Mouse (Mus musculus): ENCODE results near the gene Sorl1. TPM values are rescaled to one million over a fixed set of nuclear protein-coding genes. Genes with fewer than 3 reads are reported as not detected.
A peak's percentile ranks its signal among the peaks of the same experiment; 100 is the strongest.

Gene Sorl1
- polyA plus RNA-seq, 2 experiments = 7.9 to 8.2 TPM

- ATAC-seq (ENCODE audit: low FRiP score, low read depth) (no peak), DNase-seq (ENCODE audit: low spot score) (no peak)
- Histone ChIP-seq H3K4me1 (ENCODE audit: control insufficient read depth, insufficient read depth, low read length) (no peaks in the 10 kb centered on the region), H3K4me3 (replicated peaks; ENCODE audit: low read length) (no peak overlapping the region), H3K27ac (replicated peaks; ENCODE audit: low read depth, low read length) (no peak overlapping the region), H3K27me3 (ENCODE audit: control insufficient read depth, insufficient read depth, low read length) (no peaks in the 10 kb centered on the region), H3K4me2 (replicated peaks; ENCODE audit: low read depth, low read length, severe bottlenecking) (no peak overlapping the region), H3K9me3 (ENCODE audit: control insufficient read depth, low read length) (no peaks in the 10 kb centered on the region), H3K9ac (ENCODE audit: low read depth, low read length, severe bottlenecking) (no peak overlapping the region), H3K36me3 (ENCODE audit: control insufficient read depth, insufficient read depth, low read length) (no peaks in the 10 kb centered on the region)
- WGBS = 68% methylated on average over 4 of the region's 4 CpGs
- no peak for TF ChIP-seq POLR2A (IDR thresholded peaks at IDR 0.05; ENCODE audit: borderline replicate concordance, extremely low read depth, insufficient read depth, insufficient read length)
Measured at GRCm38 (mm10) chr9:42072010-42072409, 52.1 kb downstream of the Sorl1 start.

DNA sequence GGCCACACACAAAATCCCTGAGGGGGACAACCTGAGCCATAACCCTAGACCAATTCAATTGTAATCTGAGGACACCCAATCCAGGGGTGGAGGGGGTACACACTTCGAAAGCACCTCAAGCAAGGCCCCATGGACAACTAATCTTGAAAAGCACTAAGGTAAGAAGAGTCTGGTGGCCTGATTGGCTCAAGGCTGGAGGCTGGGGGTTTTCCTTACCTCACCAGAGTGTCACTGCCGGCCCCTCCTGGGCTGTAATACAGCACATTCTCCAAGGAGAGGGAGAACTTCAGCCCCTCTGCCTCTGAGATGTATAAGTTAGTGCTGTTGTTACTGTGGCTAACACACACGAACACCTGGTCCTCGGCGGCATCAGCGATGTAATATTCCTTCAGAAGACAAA lies 53.2 kb downstream of the Sorl1 start:
- H3K4me1 ChIP-seq (ENCODE audit: control insufficient read depth, insufficient read depth, low read length) = no peaks in the 10 kb centered on the region
- DNase-seq (ENCODE audit: low spot score) (no peak), ATAC-seq (ENCODE audit: low FRiP score, low read depth) (no peak)
- WGBS = 80% methylated on average over 6 of the region's 6 CpGs
- no peak overlapping the region for H3K9ac ChIP-seq (ENCODE audit: low read depth, low read length, severe bottlenecking)
- H3K27me3 ChIP-seq (ENCODE audit: control insufficient read depth, insufficient read depth, low read length) = no peaks in the 10 kb centered on the region
- no peak overlapping the region for H3K4me3 ChIP-seq (replicated peaks; ENCODE audit: low read length)
- no peaks in the 10 kb centered on the region for H3K36me3 ChIP-seq (ENCODE audit: control insufficient read depth, insufficient read depth, low read length)
- H3K27ac ChIP-seq (replicated peaks; ENCODE audit: low read depth, low read length) = no peak overlapping the region
- no peaks in the 10 kb centered on the region for H3K9me3 ChIP-seq (ENCODE audit: control insufficient read depth, low read length)
- H3K4me2 ChIP-seq (replicated peaks; ENCODE audit: low read depth, low read length, severe bottlenecking) = no peak overlapping the region
- no peak for TF ChIP-seq POLR2A (IDR thresholded peaks at IDR 0.05; ENCODE audit: borderline replicate concordance, extremely low read depth, insufficient read depth, insufficient read length)

DNA sequence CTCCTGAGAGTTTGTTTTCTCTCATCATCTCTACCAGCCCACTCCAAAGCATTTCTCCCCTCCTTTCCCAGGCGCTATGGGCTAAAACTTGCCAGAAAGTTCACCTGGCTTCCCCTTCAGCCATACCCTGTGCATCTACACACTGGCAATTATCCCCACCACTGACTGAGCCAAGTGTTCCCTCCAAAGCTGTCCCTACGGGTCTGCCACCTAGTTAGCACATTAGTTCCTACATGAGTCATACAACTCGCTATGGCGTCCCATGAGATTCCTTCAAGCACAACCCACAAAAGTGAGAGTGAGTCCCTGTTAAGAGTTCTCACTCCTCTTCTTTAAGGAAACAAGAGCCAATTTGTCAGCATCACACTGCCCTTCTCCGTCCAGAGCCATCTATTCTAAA lies 54.6 kb downstream of the Sorl1 start:
- Histone ChIP-seq H3K36me3 (ENCODE audit: control insufficient read depth, insufficient read depth, low read length) (no peaks in the 10 kb centered on the region), H3K4me1 (ENCODE audit: control insufficient read depth, insufficient read depth, low read length) (no peaks in the 10 kb centered on the region), H3K27ac (replicated peaks; ENCODE audit: low read depth, low read length) (no peak overlapping the region), H3K4me2 (replicated peaks; ENCODE audit: low read depth, low read length, severe bottlenecking) (no peak overlapping the region), H3K27me3 (ENCODE audit: control insufficient read depth, insufficient read depth, low read length) (no peaks in the 10 kb centered on the region), H3K9ac (ENCODE audit: low read depth, low read length, severe bottlenecking) (no peak overlapping the region), H3K4me3 (replicated peaks; ENCODE audit: low read length) (no peak overlapping the region), H3K9me3 (ENCODE audit: control insufficient read depth, low read length) (no peaks in the 10 kb centered on the region)
- no peak for TF ChIP-seq POLR2A (IDR thresholded peaks at IDR 0.05; ENCODE audit: borderline replicate concordance, extremely low read depth, insufficient read depth, insufficient read length)
- DNase-seq (ENCODE audit: low spot score) (no peak), ATAC-seq (ENCODE audit: low FRiP score, low read depth) (no peak)
- 88% methylated on average over 5 of the region's 5 CpGs for WGBS

- WGBS = 69% methylated on average over 9 of the region's 9 CpGs
- Histone ChIP-seq H3K27me3 (ENCODE audit: control insufficient read depth, insufficient read depth, low read length) (no peaks in the 10 kb centered on the region), H3K4me2 (replicated peaks; ENCODE audit: low read depth, low read length, severe bottlenecking) (no peak overlapping the region), H3K4me1 (ENCODE audit: control insufficient read depth, insufficient read depth, low read length) (peaks cover 6% of the 10 kb centered on the region), H3K9me3 (ENCODE audit: control insufficient read depth, low read length) (no peaks in the 10 kb centered on the region), H3K9ac (ENCODE audit: low read depth, low read length, severe bottlenecking) (no peak overlapping the region), H3K4me3 (replicated peaks; ENCODE audit: low read length) (no peak overlapping the region), H3K27ac (replicated peaks; ENCODE audit: low read depth, low read length) (no peak overlapping the region), H3K36me3 (ENCODE audit: control insufficient read depth, insufficient read depth, low read length) (no peaks in the 10 kb centered on the region)
- no peak for TF ChIP-seq POLR2A (IDR thresholded peaks at IDR 0.05; ENCODE audit: borderline replicate concordance, extremely low read depth, insufficient read depth, insufficient read length)
- no peak for ATAC-seq (ENCODE audit: low FRiP score, low read depth)
- DNase-seq (ENCODE audit: low spot score) = no peak
Measured at GRCm38 (mm10) chr9:42067950-42068349, 56.1 kb downstream of the Sorl1 start.

DNA sequence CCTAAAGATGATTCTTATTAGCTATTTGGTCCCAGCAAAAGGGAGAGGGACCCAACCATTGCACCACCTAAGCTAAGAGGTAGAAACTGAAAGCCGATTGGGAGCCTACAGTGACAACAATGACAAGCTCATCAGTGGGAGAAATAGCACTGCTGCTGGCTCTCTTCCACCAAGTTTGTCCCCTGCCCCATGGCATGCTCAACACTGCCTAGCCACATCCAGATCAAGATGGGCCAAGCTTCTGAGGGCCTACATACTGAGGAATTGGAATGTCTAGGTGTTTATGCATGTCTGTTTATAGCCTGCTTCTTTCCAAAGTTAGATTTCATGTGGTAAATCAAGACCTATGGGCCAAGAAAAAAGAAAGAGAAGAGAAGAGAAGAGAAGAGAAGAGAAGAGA lies 58.3 kb downstream of the Sorl1 start:
- no peaks in the 10 kb centered on the region for H3K27me3 ChIP-seq (ENCODE audit: control insufficient read depth, insufficient read depth, low read length)
- no peaks in the 10 kb centered on the region for H3K36me3 ChIP-seq (ENCODE audit: control insufficient read depth, insufficient read depth, low read length)
- no peak for DNase-seq (ENCODE audit: low spot score)
- H3K4me1 ChIP-seq (ENCODE audit: control insufficient read depth, insufficient read depth, low read length) = peaks cover 12% of the 10 kb centered on the region
- TF ChIP-seq POLR2A (IDR thresholded peaks at IDR 0.05; ENCODE audit: borderline replicate concordance, extremely low read depth, insufficient read depth, insufficient read length) = no peak
- H3K4me3 ChIP-seq (replicated peaks; ENCODE audit: low read length) = no peak overlapping the region
- no peak overlapping the region for H3K4me2 ChIP-seq (replicated peaks; ENCODE audit: low read depth, low read length, severe bottlenecking)
- ATAC-seq (ENCODE audit: low FRiP score, low read depth) = no peak
- WGBS = 92% methylated on average over 1 of the region's 1 CpGs
- H3K27ac ChIP-seq (replicated peaks; ENCODE audit: low read depth, low read length) = no peak overlapping the region
- no peak overlapping the region for H3K9ac ChIP-seq (ENCODE audit: low read depth, low read length, severe bottlenecking)
- H3K9me3 ChIP-seq (ENCODE audit: control insufficient read depth, low read length) = no peaks in the 10 kb centered on the region

GRCm38 (mm10) chr9:42063391-42063790 lies 60.7 kb downstream of the Sorl1 start:
- H3K9me3 ChIP-seq (ENCODE audit: control insufficient read depth, low read length) = no peaks in the 10 kb centered on the region
- H3K9ac ChIP-seq (ENCODE audit: low read depth, low read length, severe bottlenecking) = no peak overlapping the region
- no peaks in the 10 kb centered on the region for H3K36me3 ChIP-seq (ENCODE audit: control insufficient read depth, insufficient read depth, low read length)
- ATAC-seq (ENCODE audit: low FRiP score, low read depth) = peak; percentile 78
- no peak overlapping the region for H3K4me2 ChIP-seq (replicated peaks; ENCODE audit: low read depth, low read length, severe bottlenecking)
- no peak overlapping the region for H3K27ac ChIP-seq (replicated peaks; ENCODE audit: low read depth, low read length)
- peaks cover 12% of the 10 kb centered on the region for H3K4me1 ChIP-seq (ENCODE audit: control insufficient read depth, insufficient read depth, low read length)
- DNase-seq (ENCODE audit: low spot score) = peak; percentile 38
- 35% methylated on average over 4 of the region's 4 CpGs for WGBS
- no peaks in the 10 kb centered on the region for H3K27me3 ChIP-seq (ENCODE audit: control insufficient read depth, insufficient read depth, low read length)
- H3K4me3 ChIP-seq (replicated peaks; ENCODE audit: low read length) = no peak overlapping the region
- no peak for TF ChIP-seq POLR2A (IDR thresholded peaks at IDR 0.05; ENCODE audit: borderline replicate concordance, extremely low read depth, insufficient read depth, insufficient read length)
